Mouse (Mus musculus) C2C12 (cell line): ENCODE measurements around the gene Ttyh1.

Experiments used
- CTCF ChIP-seq: IDR thresholded peaks from one replicate; pipeline ENCODE4 v1.5.1; 2011; ENCODE audit not compliant: control insufficient read depth, insufficient read depth, insufficient read length
- MAX ChIP-seq: IDR thresholded peaks from one replicate; pipeline ENCODE4 v1.6.1; 2011; ENCODE audit warnings: mild to moderate bottlenecking, control low read depth
- MYOD1 ChIP-seq: IDR thresholded peaks from one replicate; pipeline ENCODE4 v1.6.1; 2011; ENCODE audit warnings: low read depth; ENCODE audit not compliant: control insufficient read depth, insufficient read length
- MYOG ChIP-seq: IDR thresholded peaks from one replicate; pipeline ENCODE4 v1.6.1; 2011; ENCODE audit not compliant: control insufficient read depth, insufficient read length; ENCODE audit errors: extremely low read depth
- USF1 ChIP-seq: IDR thresholded peaks from one replicate; pipeline ENCODE4 v1.6.1; 2011; ENCODE audit warnings: low read depth, mild to moderate bottlenecking, control low read depth, moderate library complexity

DNA sequence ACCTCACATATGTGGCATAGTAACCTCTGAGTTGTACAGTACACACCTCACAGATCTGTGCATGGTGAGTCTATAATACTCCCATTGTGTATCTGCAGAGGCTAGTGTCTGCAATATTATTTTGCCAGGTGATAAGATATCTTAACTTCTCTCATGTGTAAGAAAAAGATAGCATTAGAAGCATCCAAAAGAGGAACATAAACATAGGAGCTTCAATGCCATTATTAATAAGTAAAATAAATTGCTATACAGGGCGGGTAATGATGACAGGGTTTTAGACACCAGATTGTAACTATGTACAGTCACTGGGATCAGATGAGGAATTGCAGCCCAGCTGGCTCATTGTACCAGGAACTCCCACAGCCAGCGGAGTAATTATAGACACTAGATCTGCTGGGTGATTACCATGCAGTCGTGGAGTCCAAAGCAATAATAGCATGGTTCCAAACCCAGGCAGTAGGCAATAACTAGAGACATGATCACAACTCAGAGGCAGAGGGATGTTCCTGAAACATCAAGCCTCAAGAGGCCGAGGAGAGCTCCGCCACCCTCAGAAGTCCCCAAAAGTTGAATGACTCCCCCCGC, 31.2 kb upstream of the Ttyh1 start:
- no peak for TF ChIP-seq CTCF
- TF ChIP-seq USF1 = no peak
- no peak for TF ChIP-seq MYOG
- TF ChIP-seq MAX = no peak
- no peak for TF ChIP-seq MYOD1
